Mouse (Mus musculus) embryo, embryonic 10 days (tissue): Measurements from ENCODE around the gene Olfr115.

Experiments
- DNase-seq: peaks from one replicate; pipeline ENCODE4 v3.0.0-alpha.2; 2015; ENCODE audit warnings: low spot score

The Olfr115 gene

GRCm38 (mm10) chr17:37627009-37627408 is at the start of gene Olfr115, which contains the start of gene Olfr116:
TSS of gene Olfr115 (minus strand) at chr17:37627109.
TSS of gene Olfr116 (minus strand) at chr17:37627199.
- no peak for DNase-seq

- no peak for DNase-seq
Measured at GRCm38 (mm10) chr17:37666688-37667087, 39.8 kb upstream of the Olfr115 start, which contains the start of gene Olfr118. TSS of gene Olfr118 (plus strand) at chr17:37666988.

GRCm38 (mm10) chr17:37663682-37664081 is 36.8 kb upstream of the Olfr115 start, which contains the start of gene Olfr117:
TSS of gene Olfr117 (minus strand) at chr17:37663782.
- DNase-seq = no peak

GRCm38 (mm10) chr17:37592643-37593042 is 34.3 kb downstream of the Olfr115 start, which contains the start of gene Olfr114:
TSS of gene Olfr114 (minus strand) at chr17:37592743.
- no peak for DNase-seq

- no peak for DNase-seq
Measured at GRCm38 (mm10) chr17:37577563-37577962, 49.3 kb downstream of the Olfr115 start, which contains the start of gene Olfr113. TSS of gene Olfr113 (minus strand) at chr17:37577663.

- DNase-seq = no peak
Measured at GRCm38 (mm10) chr17:37569351-37569750, 57.6 kb downstream of the Olfr115 start, which contains the start of gene Olfr112. TSS of gene Olfr112 (minus strand) at chr17:37569451.
